Mouse (Mus musculus): ENCODE results near the gene Gm17387.

The Gm17387 gene

GRCm38 (mm10) chr7:141028831-141029230 is at the start of gene Gm17387:
Gene Gm17387, plus strand, starts transcription at chr7:141029131.
- no peak for DNase-seq

DNA sequence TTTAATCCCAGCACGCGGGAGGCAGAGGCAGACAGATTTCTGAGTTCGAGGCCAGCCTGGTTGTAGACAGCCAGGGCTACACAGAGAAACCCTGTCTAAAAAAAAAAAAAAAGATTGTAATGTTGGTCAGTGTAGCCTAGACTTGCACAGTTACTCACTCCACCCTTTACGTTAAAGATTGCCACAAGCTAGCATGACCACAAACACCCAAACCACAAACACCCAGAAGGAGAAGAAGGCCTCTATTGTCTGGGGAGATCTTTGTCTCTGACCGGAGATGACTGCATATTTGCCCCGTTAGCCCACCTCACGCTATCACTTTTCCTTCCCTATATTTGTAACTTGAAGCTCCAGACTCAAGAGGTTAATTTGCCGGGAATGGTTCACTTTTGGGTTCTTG is 47.2 kb upstream of the Gm17387 start:
- no peak for DNase-seq

DNA sequence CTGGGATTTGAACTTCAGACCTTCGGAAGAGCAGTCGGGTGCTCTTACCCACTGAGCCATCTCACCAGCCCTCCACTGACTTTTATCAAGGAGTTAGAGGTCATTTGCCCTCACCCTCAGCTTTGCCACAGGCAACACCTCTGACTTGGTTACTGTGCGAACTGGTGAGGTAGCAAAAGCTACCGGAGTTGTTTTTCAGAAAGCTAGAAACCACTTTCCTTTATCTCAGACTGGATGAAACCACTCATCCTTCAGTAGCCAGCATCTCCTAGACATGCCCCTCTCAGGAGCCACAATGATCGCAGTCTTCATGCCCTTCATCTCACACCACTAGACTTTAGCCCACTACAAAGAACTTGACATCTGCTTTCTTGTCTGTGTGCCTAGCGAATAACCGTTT is 46.0 kb upstream of the Gm17387 start:
- no peak for DNase-seq

DNA sequence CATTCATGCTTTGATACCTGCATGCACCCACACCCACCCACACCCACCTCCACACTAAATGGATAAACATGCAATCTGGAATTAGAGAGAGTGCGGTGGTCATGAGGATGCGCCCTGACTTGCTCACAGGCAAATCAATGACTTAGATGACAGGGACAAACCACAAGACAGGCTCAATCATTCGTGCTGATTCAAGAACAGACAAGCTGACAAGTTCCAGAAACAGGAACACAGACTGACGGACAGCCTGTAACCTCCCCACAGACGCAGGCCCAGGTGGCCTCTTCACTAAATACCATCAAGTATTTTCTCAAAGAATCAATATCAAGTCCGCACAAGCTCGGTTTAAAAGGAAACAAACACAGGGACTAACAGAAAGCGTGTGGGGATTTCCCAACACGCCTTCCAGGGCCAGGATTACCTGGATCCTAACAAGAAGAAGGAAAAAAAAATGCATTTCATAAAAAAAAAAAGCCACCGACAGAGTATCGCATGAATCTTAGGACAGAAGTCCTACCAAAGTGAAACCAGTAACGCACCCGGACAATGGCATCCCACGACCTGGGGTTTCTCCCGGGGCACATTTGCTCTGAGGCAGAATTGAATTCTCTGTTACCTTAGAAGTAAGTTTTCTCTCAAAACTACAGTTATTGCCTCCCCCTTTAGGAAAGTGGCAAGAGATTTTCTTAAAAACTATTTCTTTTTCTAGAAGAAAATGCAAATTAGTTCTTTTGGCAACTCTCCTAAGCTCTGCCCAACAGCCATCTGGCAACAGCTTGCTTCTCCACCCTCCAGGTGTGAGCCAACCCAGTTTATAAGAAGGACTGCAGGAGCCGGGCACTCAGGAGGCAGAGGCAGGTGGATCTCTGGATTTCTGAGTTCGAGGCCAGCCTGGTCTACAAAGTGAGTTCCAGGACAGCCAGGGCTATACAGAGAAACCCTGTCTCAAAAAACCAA is 41.5 kb upstream of the Gm17387 start:
- no peak for DNase-seq

DNA sequence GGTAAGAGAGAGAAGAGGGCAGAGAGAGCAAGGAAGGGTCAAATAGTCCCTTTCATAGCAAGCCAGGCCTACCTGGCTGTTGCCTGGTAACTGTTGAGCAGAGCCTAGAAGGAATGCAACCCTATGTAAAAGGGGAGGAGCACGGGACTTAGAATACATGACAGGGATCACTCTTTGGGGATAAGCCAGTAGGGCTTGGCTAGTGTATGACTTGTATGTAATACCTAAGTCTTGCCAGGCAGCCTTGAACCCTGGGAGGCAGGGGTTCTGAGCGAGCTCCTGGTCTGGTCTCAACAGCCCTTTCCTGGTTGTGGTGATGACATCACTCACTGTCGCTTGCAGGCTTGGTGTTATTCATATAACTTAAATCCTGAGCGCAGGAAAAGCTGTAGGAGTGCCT is 39.9 kb upstream of the Gm17387 start:
- DNase-seq: no peak

DNA sequence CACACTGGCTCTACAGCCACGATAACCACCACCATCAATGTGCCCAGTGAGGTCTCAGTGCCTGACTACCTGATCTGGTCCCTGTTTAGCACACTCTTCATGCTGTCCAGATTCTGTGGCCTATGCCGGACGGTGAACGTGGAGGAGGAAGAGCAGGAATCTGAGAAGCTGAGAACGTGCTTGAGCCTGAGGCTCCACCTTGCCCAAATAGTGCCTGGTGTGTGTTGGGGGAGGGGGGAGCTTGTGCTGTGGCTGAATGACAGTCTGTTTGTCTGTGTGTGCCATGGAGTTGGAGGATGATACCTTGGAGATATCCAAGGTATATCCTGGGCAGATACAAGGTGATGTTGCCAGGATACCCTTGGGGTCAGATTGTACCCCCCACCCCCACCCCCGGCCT is 38.7 kb upstream of the Gm17387 start:
- DNase-seq: no peak

DNA sequence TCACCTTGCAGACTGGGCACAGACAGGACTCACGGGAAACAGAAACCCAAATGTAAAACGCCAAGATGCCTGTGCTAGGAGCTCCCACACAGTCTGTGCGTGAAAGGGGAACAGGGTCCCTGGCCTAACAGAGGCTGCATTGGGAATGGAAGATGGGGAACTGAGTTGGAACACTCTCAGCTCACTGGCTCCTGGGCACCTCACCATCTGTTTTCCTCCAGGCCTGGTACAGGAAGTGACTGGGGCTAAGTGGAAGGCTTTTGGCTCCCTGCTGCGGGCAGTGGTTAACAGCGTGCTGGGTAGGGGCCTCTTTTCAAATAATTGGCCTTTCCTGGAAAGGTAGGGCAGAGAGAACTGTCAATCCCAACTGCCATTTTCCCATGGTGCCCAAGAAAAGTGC is 38.3 kb upstream of the Gm17387 start:
- no peak for DNase-seq

GRCm38 (mm10) chr7:140991117-140991689 is 37.7 kb upstream of the Gm17387 start:
- no peak for DNase-seq

GRCm38 (mm10) chr7:140997817-140998216 is 31.1 kb upstream of the Gm17387 start:
- DNase-seq: no peak

DNA sequence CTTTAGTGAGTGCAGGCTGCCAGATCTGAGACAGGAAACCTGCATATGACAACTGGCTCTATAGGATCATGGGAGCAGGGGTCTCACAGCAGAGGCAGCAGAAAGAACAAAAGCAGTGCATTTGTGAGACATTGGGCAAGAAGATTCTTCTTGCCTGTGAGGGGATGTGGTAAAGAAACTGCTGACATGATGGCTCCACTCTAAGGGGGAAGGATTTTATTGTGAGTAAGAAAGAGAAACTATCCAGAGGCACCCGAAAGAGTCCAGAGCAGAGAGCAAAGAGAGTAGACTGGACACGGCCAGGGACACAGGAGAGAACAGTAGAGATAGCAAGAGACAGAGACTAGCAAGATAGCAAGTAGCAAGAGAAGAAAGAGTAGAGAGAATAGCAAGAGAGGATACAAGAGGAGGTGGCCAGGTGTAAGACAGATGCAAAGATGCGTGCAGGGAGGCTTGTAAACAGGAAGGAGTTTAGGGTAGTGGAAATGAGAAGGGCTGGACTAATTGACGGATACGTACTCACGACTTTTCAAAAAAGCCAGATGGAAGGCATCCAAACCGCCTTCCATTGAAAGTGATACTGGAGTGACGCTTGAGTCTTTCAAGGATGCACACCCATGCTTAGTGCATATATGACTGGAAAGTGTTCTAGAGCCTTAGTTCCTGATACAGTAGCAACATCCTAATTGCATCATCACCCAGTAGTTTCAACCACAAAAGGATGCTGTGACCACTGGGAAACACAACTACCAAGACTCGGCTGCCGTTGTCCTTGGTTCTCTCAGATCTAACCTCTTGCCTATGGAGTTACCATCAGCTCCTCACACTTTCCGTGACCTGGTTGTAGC is 29.9 kb upstream of the Gm17387 start:
- no peak for DNase-seq

DNA sequence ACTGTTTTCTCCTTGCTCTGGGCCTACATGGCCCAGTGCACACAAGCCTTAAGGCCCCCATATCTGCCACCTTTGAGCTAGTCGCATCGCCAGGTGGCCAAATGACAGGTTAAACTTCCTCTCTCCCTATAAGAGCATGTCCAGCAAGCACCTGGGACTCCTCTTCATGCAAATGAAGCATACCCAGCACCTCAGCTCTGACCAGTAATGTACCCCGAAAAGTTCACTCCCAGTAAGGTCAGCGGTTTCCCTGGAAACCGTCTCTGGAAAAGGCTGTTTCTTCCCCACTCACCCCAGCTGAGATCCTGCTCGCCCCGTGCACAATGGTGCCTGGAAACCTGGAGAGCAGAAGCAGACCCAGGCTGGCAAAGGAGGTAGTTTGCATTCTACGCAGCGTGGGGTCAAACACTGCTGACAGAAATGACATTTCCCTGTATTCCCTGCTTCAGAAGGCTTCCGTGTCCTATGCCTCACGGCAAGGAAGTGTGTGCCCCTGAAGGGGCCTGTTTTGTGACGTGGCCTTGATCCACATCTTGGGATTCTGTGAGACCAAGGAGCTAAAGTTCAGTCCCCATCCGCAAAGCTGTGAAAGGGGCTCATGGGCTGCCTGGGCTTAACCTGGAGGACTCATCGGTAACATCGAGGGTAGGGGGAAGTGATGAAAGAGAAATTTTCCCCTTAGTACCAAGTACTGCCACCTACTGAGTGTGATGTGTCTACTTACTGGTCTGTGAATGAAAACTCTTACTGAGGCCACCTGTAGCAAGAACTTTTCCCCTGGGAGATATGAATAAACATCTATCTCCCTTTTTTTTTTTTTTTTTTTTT is 27.8 kb upstream of the Gm17387 start:
- DNase-seq: no peak

GRCm38 (mm10) chr7:141003248-141004010 is 25.5 kb upstream of the Gm17387 start:
- no peak for DNase-seq

- DNase-seq: no peak
Observed at GRCm38 (mm10) chr7:141006446-141006845, 22.5 kb upstream of the Gm17387 start.

- no peak for DNase-seq
Observed at GRCm38 (mm10) chr7:141006914-141007313, 22.0 kb upstream of the Gm17387 start.

GRCm38 (mm10) chr7:141008312-141008761 is 20.6 kb upstream of the Gm17387 start:
- DNase-seq: peak; percentile 4 to 6

DNA sequence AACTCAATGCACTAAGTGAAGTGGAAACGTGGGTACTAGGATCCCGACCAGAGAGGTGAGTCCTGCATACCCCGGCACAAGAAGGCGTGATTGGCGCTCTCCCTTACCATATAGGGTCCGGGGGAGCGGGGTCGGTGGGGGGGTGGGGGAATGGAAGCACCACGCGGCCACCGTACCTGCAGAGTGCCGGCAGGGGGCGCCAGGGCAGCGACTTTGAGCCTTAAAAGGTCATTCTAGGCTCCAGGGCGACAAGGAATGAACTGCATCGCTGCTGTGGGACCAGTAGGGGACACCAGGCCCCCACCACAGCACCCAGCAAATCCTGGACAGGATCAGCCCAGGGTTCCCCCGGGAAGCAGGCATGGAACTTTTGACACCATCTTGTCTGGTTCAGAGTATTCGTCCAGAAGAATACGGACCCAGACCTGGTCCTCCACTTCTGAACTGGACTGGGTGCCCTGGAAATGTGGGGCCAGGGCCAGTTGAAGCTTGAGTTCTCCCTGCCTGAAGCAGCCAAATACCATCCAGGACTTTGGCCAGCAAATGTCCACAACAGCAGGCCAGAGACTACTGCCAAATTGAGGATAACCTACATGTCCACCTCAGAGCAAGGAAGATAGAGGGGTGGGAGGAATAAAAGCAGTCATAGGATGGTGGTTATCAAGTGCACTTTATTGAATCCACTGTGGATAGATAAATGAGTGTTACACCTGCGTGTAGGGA is 19.8 kb upstream of the Gm17387 start:
- DNase-seq: peak; percentile 53 to 63

- no peak for DNase-seq
Observed at GRCm38 (mm10) chr7:141009665-141010064, 19.3 kb upstream of the Gm17387 start.

- DNase-seq: no peak
Observed at GRCm38 (mm10) chr7:141010593-141010992, 18.3 kb upstream of the Gm17387 start, which contains the start of gene Ifitm3. Gene Ifitm3, minus strand, starts transcription at chr7:141010770.

- no peak for DNase-seq
Observed at GRCm38 (mm10) chr7:141011238-141011770, 17.6 kb upstream of the Gm17387 start.

All from cerebellum, adult 18-20 months (tissue).